Mouse (Mus musculus): ENCODE data around the gene Ube2g2.
"Not testable (repeated sequence)": the region's sequence is repeated elsewhere in the genome, so short reads cannot be mapped to it uniquely, and the experiment has no call there.

The Ube2g2 gene

GRCm38 (mm10) chr10:77647461-77647860 lies 25.4 kb downstream of the Ube2g2 start:
- no peak for DNase-seq

- DNase-seq, result no peak
Observed at GRCm38 (mm10) chr10:77647901-77648300, 25.8 kb downstream of the Ube2g2 start.

- DNase-seq, result no peak
Observed at GRCm38 (mm10) chr10:77652046-77652445, 30.0 kb downstream of the Ube2g2 start.

GRCm38 (mm10) chr10:77658286-77658994 lies 36.4 kb downstream of the Ube2g2 start:
- DNase-seq, result peak; percentile 66 to 73

GRCm38 (mm10) chr10:77663949-77664665 lies 42.0 kb downstream of the Ube2g2 start:
- DNase-seq, result no peak

- DNase-seq, result no peak
Observed at GRCm38 (mm10) chr10:77666342-77666741, 44.3 kb downstream of the Ube2g2 start.

- no peak for DNase-seq
Observed at GRCm38 (mm10) chr10:77667402-77667801, 45.3 kb downstream of the Ube2g2 start.

GRCm38 (mm10) chr10:77670710-77671109 lies 48.6 kb downstream of the Ube2g2 start:
- DNase-seq, result no peak

GRCm38 (mm10) chr10:77671519-77671918 lies 49.4 kb downstream of the Ube2g2 start:
- no peak for DNase-seq

- DNase-seq, result no peak
Observed at GRCm38 (mm10) chr10:77673765-77674164, 51.7 kb downstream of the Ube2g2 start.

GRCm38 (mm10) chr10:77677562-77677961 lies 55.5 kb downstream of the Ube2g2 start:
- no peak for DNase-seq

GRCm38 (mm10) chr10:77682994-77683393 lies 60.9 kb downstream of the Ube2g2 start:
- no peak for DNase-seq

GRCm38 (mm10) chr10:77684181-77684580 lies 62.1 kb downstream of the Ube2g2 start:
- DNase-seq, result no peak

GRCm38 (mm10) chr10:77685895-77686664 lies 64.0 kb downstream of the Ube2g2 start, which contains the start of gene Tspear:
Gene Tspear, plus strand, starts transcription at chr10:77686569.
- no peak for DNase-seq

- no peak for DNase-seq
Observed at GRCm38 (mm10) chr10:77687021-77687420, 64.9 kb downstream of the Ube2g2 start.

GRCm38 (mm10) chr10:77690356-77690807 lies 68.3 kb downstream of the Ube2g2 start, which contains the start of gene Gm19402:
Gene Gm19402, minus strand, starts transcription at chr10:77690757.
- DNase-seq, result not testable (repeated sequence)

Measured in kidney, postnatal 25 days (tissue).